29 mouse cellular contexts compared by ENCODE assay signal in genomic region chr1:55079677-55080076, GRCm38 (mm10). TPM values are rescaled to one million over a fixed set of nuclear protein-coding genes. Genes with fewer than 3 reads are reported as not detected.
DNase-seq lines count a peak whose midpoint lies in the region; ATAC-seq and TF ChIP-seq lines count a peak whose summit lies in the region.
"Had no signal": no experiment of that assay in that cellular context is flagged by ENCODE, and none has a peak within 500 bp of the region (broad histone marks: within the 10 kb centered on the region; RNA-seq: fewer than 3 reads in every experiment).

No protein-coding gene starts in this region.

- no peak overlapping the region for H3K4me2 ChIP-seq in liver, postnatal 0 days (ENCODE audit: low read depth, low read length)
- H3K4me2 ChIP-seq: hindbrain, embryonic 12.5 days; intestine, embryonic 15.5 days; limb, embryonic 15.5 days; neural tube, embryonic 15.5 days; stomach, embryonic 15.5 days had no signal

- no peaks in the 10 kb centered on the region for H3K9me3 ChIP-seq in heart, embryonic 10.5 days
- H3K9me3 ChIP-seq in liver, postnatal 0 days (ENCODE audit: low read length) = peaks cover 4% of the 10 kb centered on the region; the same call in 1 of the 2 replicates
- H3K9me3 ChIP-seq: intestine, embryonic 15.5 days; limb, embryonic 10.5 days; limb, embryonic 15.5 days; neural tube, embryonic 15.5 days; stomach, embryonic 15.5 days had no signal

- intact Hi-C loops in gastrocnemius, postnatal 14 days (cut with DNase I; ENCODE audit: low total_unique reads) = no loop called here

- peak; percentile 84 for ATAC-seq in liver, postnatal 0 days
- ATAC-seq in frontal cortex, adult (ENCODE audit: low TSS enrichment) = no peak
- ATAC-seq: forebrain, embryonic 14.5 days; hindbrain, postnatal 0 days; intestine, embryonic 15.5 days had no signal

- H3K27ac ChIP-seq in heart, embryonic 10.5 days = no peak overlapping the region
- peak overlapping the region; percentile 80; the same call in 1 of the 2 replicates for H3K27ac ChIP-seq in liver, postnatal 0 days (ENCODE audit: low read depth)
- H3K27ac ChIP-seq: hindbrain, embryonic 12.5 days; hindbrain, postnatal 0 days; intestine, embryonic 15.5 days; limb, embryonic 10.5 days; limb, embryonic 15.5 days; macrophage; neural tube, embryonic 15.5 days; stomach, embryonic 15.5 days had no signal

- peak; percentile 78; the same call in 1 of the 2 replicates for TF ChIP-seq EP300 in liver, postnatal 0 days (IDR thresholded peaks at IDR 0.05; ENCODE audit: low read depth)

- H3K36me3 ChIP-seq in heart, embryonic 10.5 days = peaks cover 77% of the 10 kb centered on the region
- peaks cover 56% of the 10 kb centered on the region for H3K36me3 ChIP-seq in liver, postnatal 0 days (replicated peaks; ENCODE audit: insufficient read depth, low read length)

- TF ChIP-seq CTCF in liver, postnatal 0 days (IDR thresholded peaks at IDR 0.05; ENCODE audit: low read depth) = no peak

- H3K27me3 ChIP-seq in heart, embryonic 10.5 days (ENCODE audit: insufficient read depth, poor library complexity, severe bottlenecking) = no peaks in the 10 kb centered on the region
- no peaks in the 10 kb centered on the region for H3K27me3 ChIP-seq in liver, postnatal 0 days (ENCODE audit: insufficient read depth, low read length)
- H3K27me3 ChIP-seq: hindbrain, embryonic 12.5 days; intestine, embryonic 15.5 days; limb, embryonic 15.5 days; neural tube, embryonic 15.5 days; stomach, embryonic 15.5 days had no signal

- H3K4me3 ChIP-seq in heart, embryonic 10.5 days = no peak overlapping the region
- H3K4me3 ChIP-seq in liver, postnatal 0 days (ENCODE audit: low read depth, low read length) = no peak overlapping the region
- H3K4me3 ChIP-seq: hindbrain, embryonic 12.5 days; intestine, embryonic 15.5 days; limb, embryonic 10.5 days; limb, embryonic 15.5 days; neural tube, embryonic 15.5 days; stomach, embryonic 15.5 days had no signal

- no peak overlapping the region for H3K9ac ChIP-seq in liver, postnatal 0 days (replicated peaks)
- H3K9ac ChIP-seq: hindbrain, embryonic 12.5 days; intestine, embryonic 15.5 days; limb, embryonic 15.5 days; neural tube, embryonic 15.5 days; stomach, embryonic 15.5 days had no signal

- peaks cover 10% of the 10 kb centered on the region for H3K4me1 ChIP-seq in heart, embryonic 10.5 days
- H3K4me1 ChIP-seq in liver, postnatal 0 days (ENCODE audit: insufficient read depth) = peaks cover 18% of the 10 kb centered on the region
- H3K4me1 ChIP-seq: hindbrain, embryonic 12.5 days; intestine, embryonic 15.5 days; limb, embryonic 15.5 days; stomach, embryonic 15.5 days had no signal

- 93% methylated on average over 4 of the region's 4 CpGs for WGBS in heart, embryonic 10.5 days
- WGBS in liver, postnatal 0 days (ENCODE audit: insufficient replicate concordance) = 72% methylated on average over 4 of the region's 4 CpGs

- peak; percentile 41 for DNase-seq in gastrocnemius, adult 18-20 months (ENCODE audit: low spot score)
- DNase-seq in gastrocnemius, postnatal 14 days = no peak
- peak; percentile 39 for DNase-seq in heart, adult 8-10 months (ENCODE audit: low spot score)
- DNase-seq in heart, embryonic 10.5 days (ENCODE audit: low spot score) = no peak
- DNase-seq in liver, postnatal 0 days = peak; percentile 49
- no peak for DNase-seq in liver
- DNase-seq in skeletal muscle tissue, adult 2 months (ENCODE audit: low read depth, low spot score) = peak; percentile 30
- DNase-seq: cerebellum, adult 11 months; cerebellum, adult 9-10 months; cerebellum, postnatal 36 days; kidney, adult 9 months; kidney, postnatal 10 days; layer of hippocampus, postnatal 36 days; lung, adult 2 months; lung, postnatal 10 days; midbrain, embryonic 14.5 days; retina, postnatal 1 day; right cerebral cortex, postnatal 14 days; thymus, postnatal 14 days had no signal

RNA-seq across cellular contexts. Expression of gene Hspe1, which starts 8.3 kb away (rescaled TPM):
- total RNA-seq in gastrocnemius, adult 18-20 months (2021) = 10 to 100 TPM; 83.9 to 93.0 TPM
- total RNA-seq in gastrocnemius, postnatal 14 days (2021) = 10 to 100 TPM; 63.7 to 76.8 TPM
- 100 to 1,000 TPM; 149 to 184 (median 172) TPM for total RNA-seq in heart, adult 8-10 months (2022)
- 474 and 598 TPM in 2 replicates for polyA plus RNA-seq in heart, embryonic 10.5 days (2016; fragmentation: Nextera tagmentation; extraction: Ambion mirVana)
- polyA plus RNA-seq in liver, postnatal 0 days (2015; fragmentation: Nextera tagmentation; extraction: Ambion mirVana) = 513 and 558 TPM in 2 replicates

RNA-seq across cellular contexts. Expression of gene Hspd1, which starts 8.4 kb away (rescaled TPM):
- total RNA-seq in gastrocnemius, adult 18-20 months (2021) = 100 to 1,000 TPM; 161 to 176 TPM
- total RNA-seq in gastrocnemius, postnatal 14 days (2021) = 100 to 1,000 TPM; 175 to 176 TPM
- 100 to 1,000 TPM; 360 to 382 (median 373) TPM for total RNA-seq in heart, adult 8-10 months (2022)
- polyA plus RNA-seq in heart, embryonic 10.5 days (2016; fragmentation: Nextera tagmentation; extraction: Ambion mirVana) = 650 and 681 TPM in 2 replicates
- 288 and 295 TPM in 2 replicates for polyA plus RNA-seq in liver, postnatal 0 days (2015; fragmentation: Nextera tagmentation; extraction: Ambion mirVana)

RNA-seq across cellular contexts. Expression of gene Coq10b, which starts 27.1 kb away (rescaled TPM):
- 10 to 100 TPM; 21.4 to 21.9 TPM for total RNA-seq in gastrocnemius, adult 18-20 months (2021)
- total RNA-seq in gastrocnemius, postnatal 14 days (2021) = 1 to 10 TPM; 7.8 to 9.5 TPM
- total RNA-seq in heart, adult 8-10 months (2022) = 10 to 100 TPM; 46.6 to 58.8 (median 51.8) TPM
- polyA plus RNA-seq in heart, embryonic 10.5 days (2016; fragmentation: Nextera tagmentation; extraction: Ambion mirVana) = 24.1 and 26.6 TPM in 2 replicates
- 20.6 and 24.4 TPM in 2 replicates for polyA plus RNA-seq in liver, postnatal 0 days (2015; fragmentation: Nextera tagmentation; extraction: Ambion mirVana)

RNA-seq across cellular contexts. Expression of gene Mob4, which starts 51.4 kb away (rescaled TPM):
- total RNA-seq in gastrocnemius, adult 18-20 months (2021) = 10 to 100 TPM; 37.8 to 38.0 TPM
- 10 to 100 TPM; 38.5 to 39.9 TPM for total RNA-seq in gastrocnemius, postnatal 14 days (2021)
- total RNA-seq in heart, adult 8-10 months (2022) = 10 to 100 TPM; 28.0 to 33.3 (median 28.8) TPM
- polyA plus RNA-seq in heart, embryonic 10.5 days (2016; fragmentation: Nextera tagmentation; extraction: Ambion mirVana) = 101 and 112 TPM in 2 replicates
- polyA plus RNA-seq in liver, postnatal 0 days (2015; fragmentation: Nextera tagmentation; extraction: Ambion mirVana) = 40.1 and 42.2 TPM in 2 replicates

RNA-seq across cellular contexts. Expression of gene Sf3b1, which starts 52.4 kb away (rescaled TPM):
- 10 to 100 TPM; 43.8 to 45.8 TPM for total RNA-seq in gastrocnemius, adult 18-20 months (2021)
- total RNA-seq in gastrocnemius, postnatal 14 days (2021) = 10 to 100 TPM; 51.9 to 58.3 TPM
- 10 to 100 TPM; 64.1 to 82.3 (median 73.5) TPM for total RNA-seq in heart, adult 8-10 months (2022)
- 192 and 232 TPM in 2 replicates for polyA plus RNA-seq in heart, embryonic 10.5 days (2016; fragmentation: Nextera tagmentation; extraction: Ambion mirVana)
- polyA plus RNA-seq in liver, postnatal 0 days (2015; fragmentation: Nextera tagmentation; extraction: Ambion mirVana) = 101 and 117 TPM in 2 replicates

Comparison
In these comparisons a context has a peak if more than half of its experiments do, and no peak if none do; other contexts are left out.
1. DNase-seq: peak in gastrocnemius, adult 18-20 months (single experiment), heart, adult 8-10 months (single experiment), liver, postnatal 0 days (single experiment) and skeletal muscle tissue, adult 2 months (single experiment); none in gastrocnemius, postnatal 14 days (single experiment), heart, embryonic 10.5 days (single experiment) and liver (single experiment).